Mouse (Mus musculus) 416B (cell line): ENCODE results near the gene Rab36.

Experiments
- DNase-seq: peaks from one replicate; pipeline ENCODE4 v3.0.0; 2011; ENCODE audit warnings: low read depth

The Rab36 gene

GRCm38 (mm10) chr10:75070281-75070976, 33.6 kb downstream of the Rab36 start:
- DNase-seq = peak; percentile 82

- DNase-seq = no peak
Observed at GRCm38 (mm10) chr10:75075665-75076064, 38.8 kb downstream of the Rab36 start.

- no peak for DNase-seq
Observed at GRCm38 (mm10) chr10:75078174-75079128, 41.6 kb downstream of the Rab36 start.

GRCm38 (mm10) chr10:75085330-75085729, 48.5 kb downstream of the Rab36 start:
- DNase-seq = no peak

- DNase-seq = no peak
Observed at GRCm38 (mm10) chr10:75088471-75088870, 51.6 kb downstream of the Rab36 start.

- DNase-seq = no peak
Observed at GRCm38 (mm10) chr10:75091478-75092152, 54.8 kb downstream of the Rab36 start.

- DNase-seq = no peak
Observed at GRCm38 (mm10) chr10:75093252-75093987, 56.6 kb downstream of the Rab36 start.

- no peak for DNase-seq
Observed at GRCm38 (mm10) chr10:75094338-75094737, 57.5 kb downstream of the Rab36 start.

GRCm38 (mm10) chr10:75095216-75095615, 58.4 kb downstream of the Rab36 start:
- DNase-seq = no peak

GRCm38 (mm10) chr10:75098446-75099183, 61.8 kb downstream of the Rab36 start:
- DNase-seq = no peak

GRCm38 (mm10) chr10:75100298-75100697, 63.4 kb downstream of the Rab36 start:
- DNase-seq = no peak

- DNase-seq = peak; percentile 83
Observed at GRCm38 (mm10) chr10:75103502-75103901, 66.6 kb downstream of the Rab36 start.
